Mouse (Mus musculus): ENCODE results near the gene Tubb1.

DNA sequence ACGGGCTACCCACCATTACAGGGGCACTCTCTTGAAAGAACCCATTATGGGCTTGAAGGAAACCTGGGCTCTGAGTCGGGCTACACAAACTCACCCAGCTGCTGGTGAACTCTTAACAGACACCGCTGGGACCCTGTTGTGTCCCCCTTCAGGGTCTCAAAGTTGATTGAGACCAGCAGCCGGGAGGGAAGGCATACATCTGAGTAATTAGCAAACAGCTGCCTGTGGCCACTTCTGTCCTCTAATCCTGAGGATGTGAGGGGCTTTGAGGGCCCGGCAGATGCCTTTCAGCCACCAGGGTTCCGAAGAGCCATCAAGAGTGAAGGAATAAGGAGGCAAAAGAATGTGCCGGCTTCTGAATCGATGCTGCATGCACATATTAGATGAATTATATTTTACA is 3.6 kb upstream of the Tubb1 start:
- TF ChIP-seq POLR2A (IDR thresholded peaks at IDR 0.05; ENCODE audit: extremely low read depth, insufficient read depth, low read length) (no peak), CTCF (IDR thresholded peaks at IDR 0.05; ENCODE audit: low read depth, low read length) (no peak)
